Mouse (Mus musculus) common myeloid progenitor, adult 5-6 weeks (primary cell): ENCODE data around the gene Fpgs. TPM values are rescaled to one million over a fixed set of nuclear protein-coding genes. Genes with fewer than 3 reads are reported as not detected.

Experiments used
- ATAC-seq: replicated peaks from 2 replicates; pipeline ENCODE4 v1.8.0; 2016; ENCODE audit warnings: low read depth, mild to moderate bottlenecking, moderate TSS enrichment, inconsistent platforms; ENCODE audit not compliant: poor library complexity, severe bottlenecking
- total RNA-seq: library from RNA; stranded (forward); fragments of 200-1000, 187-1606 nt; gene quantifications from 2 replicates; pipeline ENCODE4 v1.2.3, GENCODE M21; 2017

The Fpgs gene
- total RNA-seq, 1 experiment from 2014 or later = 39.8 TPM

- ATAC-seq = no peak
Measured at GRCm38 (mm10) chr2:32705018-32705417, 1.1 kb upstream of the Fpgs start.

DNA sequence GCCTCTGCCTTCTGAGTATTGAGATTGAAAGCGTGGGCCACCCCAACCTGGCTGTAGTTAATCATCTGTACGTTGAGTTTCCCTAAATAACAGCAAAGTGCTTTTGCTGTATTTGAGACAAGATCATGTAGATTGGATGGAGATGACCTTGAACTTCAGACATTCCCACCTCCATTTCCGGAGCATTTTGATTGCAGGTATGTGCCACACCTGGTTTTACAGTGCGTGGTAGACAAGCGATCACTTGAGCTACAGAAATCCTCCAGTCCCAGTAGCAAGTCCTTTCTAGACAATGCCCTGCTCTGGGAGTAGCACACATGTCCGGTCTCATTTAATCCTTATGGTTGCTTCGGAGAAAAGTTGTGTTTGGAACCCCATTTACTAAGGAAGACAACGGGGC, 899 bp downstream of the Fpgs start:
- ATAC-seq = no peak

DNA sequence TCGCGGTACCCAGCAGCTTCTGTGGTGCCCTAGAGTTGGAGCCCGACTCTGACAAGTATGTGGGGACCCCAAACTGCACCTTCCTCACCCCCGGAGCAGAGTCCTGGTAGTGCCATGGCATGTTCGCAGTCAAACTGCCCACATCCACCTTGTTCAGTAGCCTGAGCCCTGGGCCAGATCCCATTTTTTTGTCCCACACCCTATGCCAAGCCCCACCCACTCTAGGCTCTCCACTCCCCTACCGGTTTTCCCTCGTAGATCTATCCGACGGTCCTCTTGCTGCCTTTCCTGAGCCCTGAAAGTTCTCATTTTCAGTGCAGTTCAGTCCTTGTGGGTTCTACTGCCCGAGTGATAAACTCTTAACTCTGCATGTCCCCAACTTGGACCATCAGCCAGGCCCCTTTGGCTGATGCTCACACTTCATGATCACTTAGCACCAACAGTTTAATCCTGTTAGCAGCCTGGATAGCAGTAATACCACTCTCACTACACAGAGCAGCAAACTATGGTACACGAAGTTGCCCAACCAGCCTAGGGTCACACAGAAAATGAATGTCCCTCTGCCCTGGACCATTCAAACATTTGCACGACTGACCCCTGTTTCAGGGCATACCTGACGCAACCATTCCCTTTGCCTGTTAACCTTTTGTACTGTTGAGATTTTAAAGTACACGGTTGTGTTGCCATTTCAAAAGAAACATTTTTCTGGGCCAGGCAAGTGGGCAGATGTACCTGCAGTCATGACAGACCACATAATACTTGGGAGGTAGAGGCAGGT, 2.8 kb downstream of the Fpgs start:
- no peak for ATAC-seq

DNA sequence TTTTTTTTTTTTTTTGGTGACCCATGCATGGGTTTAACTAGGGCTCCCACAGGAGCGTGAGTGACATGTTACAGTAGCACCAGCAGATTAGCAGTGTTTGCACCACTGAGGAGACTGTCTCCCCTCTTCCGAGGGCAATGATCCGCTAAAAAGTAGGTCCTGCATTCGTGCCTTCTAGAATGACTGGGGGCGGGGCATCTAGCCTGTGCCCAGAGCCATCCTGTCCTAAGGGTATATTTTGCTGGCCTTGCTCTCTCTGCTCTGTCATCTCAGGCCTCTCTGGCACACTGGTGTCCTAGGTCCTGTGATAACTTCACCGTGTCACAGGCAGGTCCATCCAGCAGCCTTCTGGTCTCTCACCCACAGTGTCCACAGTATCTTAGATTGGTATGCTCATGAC, 4.3 kb downstream of the Fpgs start:
- no peak for ATAC-seq

- ATAC-seq = no peak
Measured at GRCm38 (mm10) chr2:32694691-32695090, 9.3 kb downstream of the Fpgs start.

GRCm38 (mm10) chr2:32693823-32694411, 10.0 kb downstream of the Fpgs start:
- peak; percentile 95 for ATAC-seq

DNA sequence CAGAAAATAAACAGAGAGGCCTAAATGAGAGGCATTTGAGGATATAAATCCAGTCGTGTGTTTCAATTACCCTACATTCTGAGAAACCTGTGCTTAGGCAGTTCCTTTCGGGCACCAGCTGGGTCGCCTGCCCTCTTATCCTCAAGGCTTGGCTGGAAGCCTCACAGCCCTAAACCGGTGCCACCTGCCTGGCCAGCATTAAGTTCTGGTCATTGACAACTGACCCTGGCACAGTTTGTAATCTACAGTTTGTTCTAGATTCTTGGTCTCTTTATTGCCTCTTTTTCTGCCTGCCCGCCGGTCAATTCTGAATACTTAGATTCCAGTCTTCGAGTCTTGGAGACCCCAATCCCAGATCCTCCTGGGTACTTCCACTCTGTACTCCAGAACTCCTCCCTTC, 10.7 kb downstream of the Fpgs start:
- ATAC-seq = no peak

DNA sequence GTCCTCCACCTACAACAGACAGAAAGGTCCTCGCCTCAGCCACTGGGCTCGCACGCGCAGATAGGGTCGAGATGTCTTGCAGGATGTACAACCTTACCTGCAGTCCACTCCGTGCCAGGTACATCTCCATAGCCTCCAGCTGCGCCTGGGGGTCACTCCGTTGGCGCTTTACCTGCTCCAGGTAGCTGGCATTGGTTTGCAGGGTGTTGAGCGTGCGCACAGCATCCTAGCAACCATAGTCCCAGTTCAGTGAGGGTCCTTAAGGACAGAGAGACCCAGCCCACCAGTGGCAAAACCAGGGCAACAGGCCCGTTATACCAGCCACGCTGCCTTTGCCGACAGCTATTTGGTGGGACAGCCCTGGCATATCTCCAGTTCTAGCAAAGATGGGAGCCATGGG, 11.4 kb downstream of the Fpgs start:
- ATAC-seq = no peak

DNA sequence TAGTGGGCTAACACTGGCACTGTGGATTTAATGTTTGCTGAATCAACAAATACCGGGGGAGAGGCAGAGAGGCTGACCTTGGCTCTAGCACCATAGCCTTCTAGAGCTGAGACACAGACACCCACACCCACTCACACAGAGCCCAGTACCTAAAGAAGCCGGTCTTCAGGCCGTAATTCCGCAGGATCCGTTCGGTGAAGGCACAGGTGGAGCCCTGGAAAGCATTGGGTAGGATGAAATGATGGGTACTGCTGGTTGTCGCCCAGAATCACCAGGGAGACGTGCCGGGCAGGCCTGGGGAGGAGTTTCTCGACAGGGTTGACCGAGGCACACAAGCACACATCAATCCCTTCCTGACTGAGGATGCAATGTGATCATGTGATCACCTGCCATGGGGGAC, 12.9 kb downstream of the Fpgs start:
- no peak for ATAC-seq

DNA sequence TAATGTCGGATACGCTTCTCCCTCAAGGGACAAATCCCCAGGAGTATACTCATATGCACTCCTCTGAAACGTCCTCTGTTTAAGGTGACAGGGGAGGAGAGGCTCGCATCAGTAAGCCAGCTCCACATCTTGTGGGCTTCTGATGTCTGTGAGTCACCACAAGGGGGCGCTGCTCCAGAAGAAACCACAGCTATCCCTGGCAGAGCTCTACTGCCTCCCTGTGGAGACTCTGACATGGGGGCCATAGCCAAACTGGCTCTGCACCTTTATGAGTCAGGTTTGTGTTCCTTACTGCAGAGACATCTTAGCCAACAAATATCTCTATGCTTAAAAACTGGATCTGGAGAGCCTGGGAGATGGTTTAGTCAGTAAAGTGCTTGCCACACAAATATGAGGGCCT, 14.5 kb downstream of the Fpgs start:
- ATAC-seq = peak; percentile 70

- ATAC-seq = no peak
Measured at GRCm38 (mm10) chr2:32687562-32687961, 16.4 kb downstream of the Fpgs start.

GRCm38 (mm10) chr2:32686640-32687039, 17.3 kb downstream of the Fpgs start:
- ATAC-seq = no peak

DNA sequence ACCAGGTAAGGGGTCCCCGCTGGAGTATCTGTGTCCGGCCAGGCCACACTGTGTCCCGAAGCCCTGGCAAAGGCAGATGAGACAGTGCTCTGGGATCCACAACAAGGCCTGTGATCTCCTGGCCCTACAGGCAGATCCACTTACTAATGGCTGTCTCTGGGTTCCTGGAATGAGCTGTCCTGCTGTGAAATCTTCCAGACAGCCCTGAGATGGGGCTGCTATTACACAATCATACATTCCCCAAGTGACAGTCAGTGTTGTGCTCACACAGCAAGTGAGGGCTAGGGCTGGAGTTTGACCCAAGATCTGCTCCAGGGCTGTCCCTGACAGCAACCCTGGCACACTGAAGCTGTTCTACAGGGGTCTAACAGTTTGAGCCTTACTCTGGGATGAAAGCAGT, 18.1 kb downstream of the Fpgs start:
- ATAC-seq = no peak

DNA sequence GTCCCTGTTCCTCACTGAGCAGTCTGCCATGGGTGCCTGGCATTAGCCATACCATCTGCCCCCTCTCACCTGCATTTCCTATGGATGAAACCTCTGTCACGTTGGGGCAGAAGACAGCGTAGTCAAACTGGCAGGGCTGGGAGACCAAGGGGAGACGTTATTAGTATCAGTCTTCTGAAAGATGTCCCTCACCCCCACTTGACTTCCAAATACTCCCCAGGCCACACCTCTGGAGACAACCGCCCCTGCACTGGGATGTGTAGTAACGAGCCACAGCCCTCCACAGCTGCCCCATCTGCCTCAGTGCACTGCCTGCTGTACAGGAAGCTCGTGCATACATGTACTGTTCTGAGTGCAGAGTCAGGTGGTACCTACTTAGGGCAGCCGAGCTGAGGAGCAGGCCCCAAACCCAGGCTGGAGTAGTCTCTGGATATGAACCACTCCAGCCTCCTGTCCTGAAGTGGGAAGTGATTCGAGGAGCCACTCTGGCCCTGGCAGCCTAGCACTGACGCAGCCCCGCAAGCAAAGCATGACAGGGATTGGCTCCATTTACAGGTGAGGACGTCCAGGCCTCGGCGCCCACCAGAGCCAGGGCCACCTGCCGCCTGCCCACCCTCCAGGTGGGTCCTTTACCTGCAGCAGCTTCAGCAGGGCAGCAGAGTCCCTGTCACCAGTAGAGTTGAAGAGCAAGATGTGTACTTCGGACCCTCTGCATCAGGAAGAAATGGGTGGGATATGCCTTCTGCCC, 19.1 kb downstream of the Fpgs start:
- no peak for ATAC-seq

DNA sequence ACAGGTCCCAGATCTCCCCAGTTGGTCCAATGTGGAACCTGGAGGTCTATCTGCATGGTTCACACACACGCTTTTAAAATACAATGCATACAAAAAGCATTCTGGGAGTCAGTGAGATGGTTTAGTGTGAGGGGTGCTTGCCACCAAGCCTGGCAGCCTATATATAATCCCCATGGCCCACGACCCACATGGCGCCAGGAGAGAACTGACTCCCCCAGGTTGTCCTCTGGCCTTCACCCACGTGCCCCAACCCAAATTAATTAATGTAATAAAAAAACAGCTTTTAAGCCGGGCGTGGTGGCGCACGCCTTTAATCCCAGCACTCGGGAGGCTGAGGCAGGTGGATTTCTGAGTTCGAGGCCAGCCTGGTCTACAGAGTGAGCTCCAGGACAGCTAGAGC, 20.2 kb downstream of the Fpgs start:
- ATAC-seq = no peak

DNA sequence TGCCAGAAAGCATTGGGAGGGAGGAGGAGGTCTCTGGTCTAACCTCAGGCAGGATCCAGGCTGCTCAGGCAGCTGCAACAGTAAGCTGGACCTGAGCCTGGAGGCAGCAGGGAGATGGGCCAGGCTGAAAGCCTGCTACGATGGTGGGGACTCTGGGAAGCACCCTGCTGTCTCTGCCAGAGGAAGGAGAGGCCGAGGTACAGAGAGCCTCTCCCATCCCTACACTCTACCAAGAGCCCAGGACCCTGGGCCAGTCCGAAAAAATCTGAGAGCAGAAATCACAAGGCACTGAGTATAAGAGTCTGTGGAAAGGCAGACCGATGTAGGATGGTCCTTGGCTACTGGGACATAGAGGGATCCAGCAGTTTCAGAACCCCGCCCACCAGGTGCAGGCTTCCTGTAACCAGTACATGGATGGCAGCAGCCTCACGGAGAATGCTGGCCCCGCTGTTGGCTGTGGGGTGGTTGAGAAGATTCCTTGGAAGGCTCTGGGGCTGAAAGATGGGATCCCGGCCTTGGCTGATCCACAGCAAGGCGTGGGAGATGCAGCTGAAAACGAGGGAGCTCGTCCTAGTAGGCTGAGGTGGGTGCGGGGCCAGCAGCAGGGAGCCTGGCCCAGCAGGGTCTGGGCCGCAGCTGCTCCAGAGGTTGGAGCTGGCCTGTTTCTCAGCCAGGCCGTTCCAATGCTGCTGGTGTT, 21.1 kb downstream of the Fpgs start:
- no peak for ATAC-seq

- no peak for ATAC-seq
Measured at GRCm38 (mm10) chr2:32681754-32682153, 22.2 kb downstream of the Fpgs start.

GRCm38 (mm10) chr2:32680961-32681650, 22.8 kb downstream of the Fpgs start:
- no peak for ATAC-seq

DNA sequence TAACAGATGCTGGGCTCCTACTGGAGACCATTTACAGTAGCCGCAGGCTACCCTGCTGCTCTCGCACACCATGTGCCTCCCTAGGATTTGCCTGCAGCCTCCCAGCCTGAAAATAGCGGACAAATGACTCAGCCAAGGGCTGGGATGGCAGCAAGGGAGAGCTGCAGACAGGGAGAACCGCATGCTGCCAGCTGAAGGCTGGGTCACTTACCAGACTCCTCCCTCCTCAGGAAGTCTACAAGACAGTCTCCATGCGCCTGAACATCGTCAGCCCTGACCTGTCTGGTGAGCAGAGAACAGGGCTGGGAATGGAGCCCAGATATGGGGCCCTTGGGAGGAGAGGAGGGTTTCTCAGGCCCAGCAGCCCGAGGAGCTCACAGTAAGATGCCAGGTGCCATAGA, 23.9 kb downstream of the Fpgs start:
- ATAC-seq = no peak

DNA sequence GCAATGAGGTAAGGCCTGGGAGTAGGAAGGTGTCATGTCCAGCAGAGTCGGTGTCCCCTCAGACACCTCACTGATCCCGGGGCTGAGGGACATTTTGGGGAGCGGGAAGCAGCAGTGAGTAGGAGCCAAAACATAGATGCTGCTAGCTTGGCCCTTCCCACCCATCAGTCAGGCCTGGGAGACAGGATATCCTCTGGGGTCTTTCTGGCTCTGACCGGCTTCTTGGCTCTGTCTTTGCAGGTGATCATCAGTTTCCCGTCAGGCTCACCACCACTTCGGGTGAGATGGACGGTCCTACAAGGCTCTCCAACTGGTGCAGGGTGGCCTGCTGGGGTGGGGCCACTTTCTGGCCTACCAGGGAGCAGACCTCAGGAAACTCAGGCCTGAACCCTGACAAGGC, 26.3 kb downstream of the Fpgs start:
- ATAC-seq = no peak
